Mouse (Mus musculus) frontal cortex, adult (tissue): ENCODE data around the gene Usp50.

Source experiments
- ATAC-seq: cut with Nextera tagmentation; 2 replicates; pipeline ENCODE4 v1.9.2; 2017; ENCODE audit warnings: mild to moderate bottlenecking, moderate library complexity, mixed read lengths; ENCODE audit not compliant: low TSS enrichment

Usp50 gene

GRCm38 (mm10) chr2:126665984-126666383 is 117.3 kb downstream of the Usp50 start:
- ATAC-seq = no peak

- peak; percentile 79 for ATAC-seq
These were observed 119.8 kb downstream of the Usp50 start for GRCm38 (mm10) chr2:126663481-126663880.
